Mouse (Mus musculus) liver, embryonic 16.5 days (tissue): ENCODE data around the gene Dmc1. TPM values are rescaled to one million over a fixed set of nuclear protein-coding genes. Genes with fewer than 3 reads are reported as not detected.

Source experiments
- ATAC-seq: fragments of 200-750 bp; cut with Nextera tagmentation; 2 replicates; pipeline ENCODE4 v1.8.0; 2017; ENCODE audit warnings: low read depth, mild to moderate bottlenecking, moderate number of reproducible peaks, moderate library complexity
- H3K27ac ChIP-seq: fragments of 300-500 bp; sonication (generic); 2 replicates; pipeline ENCODE4 v1.5.1; 2014; ENCODE audit warnings: mild to moderate bottlenecking, low read length
- H3K27me3 ChIP-seq: fragments of 300-500 bp; sonication (generic); 2 replicates; pipeline ENCODE4 v1.6.1; 2014; ENCODE audit warnings: low read depth, low read length, mixed read lengths; ENCODE audit not compliant: control insufficient read depth, insufficient read depth
- H3K36me3 ChIP-seq: fragments of 300-500 bp; sonication (generic); 2 replicates; pipeline ENCODE4 v1.6.1; 2014; ENCODE audit warnings: mild to moderate bottlenecking; ENCODE audit not compliant: control insufficient read depth, insufficient read depth
- H3K4me1 ChIP-seq: fragments of 300-500 bp; sonication (generic); 2 replicates; pipeline ENCODE4 v1.6.1; 2014; ENCODE audit warnings: low read depth, low read length, mixed read lengths; ENCODE audit not compliant: control insufficient read depth
- H3K4me2 ChIP-seq: fragments of 300-500 bp; sonication (generic); 2 replicates; pipeline ENCODE4 v1.6.1; 2014; ENCODE audit warnings: low read depth, low read length, mixed read lengths
- H3K4me3 ChIP-seq: fragments of 300-500 bp; sonication (generic); 2 replicates; pipeline ENCODE4 v1.5.1; 2014; ENCODE audit warnings: low read depth, mild to moderate bottlenecking, low read length
- H3K9ac ChIP-seq: fragments of 300-500 bp; sonication (generic); 2 replicates; pipeline ENCODE4 v1.6.1; 2014; ENCODE audit warnings: low read depth, low read length
- H3K9me3 ChIP-seq: fragments of 300-500 bp; sonication (generic); replicated peaks from 2 replicates; pipeline ENCODE4 v1.6.1; 2016; ENCODE audit warnings: low read length; ENCODE audit not compliant: control insufficient read depth
- WGBS: fragments of 180-500 bp; shearing (Covaris S2); extraction: QIAGEN DNeasy Blood & Tissue Kit; methylation state at CpG from one replicate; pipeline ENCODE4 v1.1.7; 2014; ENCODE audit not compliant: insufficient replicate concordance; 5-methylcytosine and 5-hydroxymethylcytosine counted together
- polyA plus RNA-seq: library from polyadenylated mRNA; unstranded; fragments of >200 nt; fragmentation: Nextera tagmentation; extraction: Ambion mirVana; gene quantifications from 2 replicates; pipeline ENCODE4 v1.2.1, GENCODE M21; 2015

Dmc1 gene
- polyA plus RNA-seq, 1 experiment from 2014 or later, result 0.25 TPM

GRCm38 (mm10) chr15:79525979-79526768 lies 78.7 kb downstream of the Dmc1 start:
- WGBS, result 66% methylated on average over 9 of the region's 9 CpGs
- Histone ChIP-seq H3K4me1 (peaks cover 8% of the 10 kb centered on the region), H3K27ac (no peak overlapping the region), H3K9ac (no peak overlapping the region), H3K4me2 (no peak overlapping the region), H3K27me3 (no peaks in the 10 kb centered on the region), H3K36me3 (peaks cover 35% of the 10 kb centered on the region), H3K9me3 (no peaks in the 10 kb centered on the region), H3K4me3 (no peak overlapping the region)
- no peak for ATAC-seq

- 73% methylated on average over 5 of the region's 5 CpGs for WGBS
- Histone ChIP-seq H3K9ac (no peak overlapping the region), H3K36me3 (peaks cover 29% of the 10 kb centered on the region), H3K27me3 (no peaks in the 10 kb centered on the region), H3K9me3 (no peaks in the 10 kb centered on the region), H3K4me3 (no peak overlapping the region), H3K27ac (no peak overlapping the region), H3K4me1 (peaks cover 8% of the 10 kb centered on the region), H3K4me2 (no peak overlapping the region)
- no peak for ATAC-seq
Measured at GRCm38 (mm10) chr15:79525564-79525963, 79.3 kb downstream of the Dmc1 start.

GRCm38 (mm10) chr15:79519400-79520220 lies 85.3 kb downstream of the Dmc1 start:
- peaks cover 12% of the 10 kb centered on the region for H3K4me1 ChIP-seq
- H3K27ac ChIP-seq, result no peak overlapping the region
- H3K27me3 ChIP-seq, result peaks cover 37% of the 10 kb centered on the region
- no peak overlapping the region for H3K9ac ChIP-seq
- H3K4me3 ChIP-seq, result no peak overlapping the region
- H3K4me2 ChIP-seq, result peak overlapping the region; percentile 2; the same call in 1 of the 2 replicates
- 41% methylated on average over 16 of the region's 16 CpGs for WGBS
- no peaks in the 10 kb centered on the region for H3K9me3 ChIP-seq
- no peaks in the 10 kb centered on the region for H3K36me3 ChIP-seq
- no peak for ATAC-seq

GRCm38 (mm10) chr15:79518571-79518970 lies 86.3 kb downstream of the Dmc1 start:
- no peak for ATAC-seq
- Histone ChIP-seq H3K9ac (no peak overlapping the region), H3K9me3 (no peaks in the 10 kb centered on the region), H3K4me1 (peaks cover 12% of the 10 kb centered on the region), H3K4me3 (no peak overlapping the region), H3K4me2 (no peak overlapping the region), H3K27ac (no peak overlapping the region), H3K27me3 (peaks cover 48% of the 10 kb centered on the region), H3K36me3 (no peaks in the 10 kb centered on the region)
- 72% methylated on average over 3 of the region's 3 CpGs for WGBS

- no peaks in the 10 kb centered on the region for H3K36me3 ChIP-seq
- no peak overlapping the region for H3K9ac ChIP-seq
- ATAC-seq, result no peak
- 67% methylated on average over 4 of the region's 4 CpGs for WGBS
- H3K4me3 ChIP-seq, result no peak overlapping the region
- peaks cover 52% of the 10 kb centered on the region for H3K27me3 ChIP-seq
- no peak overlapping the region for H3K4me2 ChIP-seq
- H3K9me3 ChIP-seq, result no peaks in the 10 kb centered on the region
- H3K27ac ChIP-seq, result no peak overlapping the region
- peaks cover 12% of the 10 kb centered on the region for H3K4me1 ChIP-seq
Measured at GRCm38 (mm10) chr15:79517710-79518109, 87.2 kb downstream of the Dmc1 start.

GRCm38 (mm10) chr15:79516171-79517096 lies 88.5 kb downstream of the Dmc1 start, which contains the start of gene Kdelr3:
Gene Kdelr3, plus strand, starts transcription at chr15:79516411.
- H3K27ac ChIP-seq, result no peak within 1 kb of the TSS
- H3K9me3 ChIP-seq, result no peaks in the 10 kb centered on the region
- peaks cover 12% of the 10 kb centered on the region for H3K4me1 ChIP-seq
- peak within 1 kb of the TSS; percentile 21; the same call in 1 of the 2 replicates for H3K9ac ChIP-seq
- peaks cover 65% of the 10 kb centered on the region for H3K27me3 ChIP-seq
- H3K36me3 ChIP-seq, result no peaks in the 10 kb centered on the region
- peak; percentile 64 for ATAC-seq
- H3K4me3 ChIP-seq, result peak within 1 kb of the TSS; percentile 56
- under 1% methylated on average over 71 of the region's 71 CpGs for WGBS
- peak within 1 kb of the TSS; percentile 70 for H3K4me2 ChIP-seq

GRCm38 (mm10) chr15:79513940-79514339 lies 91.0 kb downstream of the Dmc1 start:
- no peaks in the 10 kb centered on the region for H3K36me3 ChIP-seq
- H3K4me2 ChIP-seq, result no peak overlapping the region
- no peak overlapping the region for H3K4me3 ChIP-seq
- H3K9me3 ChIP-seq, result no peaks in the 10 kb centered on the region
- WGBS, result 11% methylated on average over 9 of the region's 9 CpGs
- H3K4me1 ChIP-seq, result peaks cover 3% of the 10 kb centered on the region
- ATAC-seq, result no peak
- no peak overlapping the region for H3K9ac ChIP-seq
- H3K27me3 ChIP-seq, result peaks cover 84% of the 10 kb centered on the region
- H3K27ac ChIP-seq, result no peak overlapping the region

- no peaks in the 10 kb centered on the region for H3K36me3 ChIP-seq
- H3K9me3 ChIP-seq, result no peaks in the 10 kb centered on the region
- WGBS, result 2% methylated on average over 61 of the region's 61 CpGs
- peaks cover 83% of the 10 kb centered on the region for H3K27me3 ChIP-seq
- H3K4me1 ChIP-seq, result no peaks in the 10 kb centered on the region; the same call in 1 of the 2 replicates
- ATAC-seq, result peak; percentile 41; the same call in 1 of the 2 replicates
- H3K27ac ChIP-seq, result no peak overlapping the region
- H3K4me3 ChIP-seq, result peak overlapping the region; percentile 12
- no peak overlapping the region for H3K9ac ChIP-seq
- peak overlapping the region; percentile 33 for H3K4me2 ChIP-seq
Measured at GRCm38 (mm10) chr15:79511553-79512320, 93.2 kb downstream of the Dmc1 start.
